Mouse (Mus musculus) layer of hippocampus, adult 9-11 months (tissue): ENCODE results near the gene Ubn2.
"Not testable (repeated sequence)": the region's sequence is repeated elsewhere in the genome, so short reads cannot be mapped to it uniquely, and the experiment has no call there.

Experiments
- DNase-seq: peaks from one replicate; pipeline ENCODE4 v3.0.0; 2022

Ubn2 gene

DNA sequence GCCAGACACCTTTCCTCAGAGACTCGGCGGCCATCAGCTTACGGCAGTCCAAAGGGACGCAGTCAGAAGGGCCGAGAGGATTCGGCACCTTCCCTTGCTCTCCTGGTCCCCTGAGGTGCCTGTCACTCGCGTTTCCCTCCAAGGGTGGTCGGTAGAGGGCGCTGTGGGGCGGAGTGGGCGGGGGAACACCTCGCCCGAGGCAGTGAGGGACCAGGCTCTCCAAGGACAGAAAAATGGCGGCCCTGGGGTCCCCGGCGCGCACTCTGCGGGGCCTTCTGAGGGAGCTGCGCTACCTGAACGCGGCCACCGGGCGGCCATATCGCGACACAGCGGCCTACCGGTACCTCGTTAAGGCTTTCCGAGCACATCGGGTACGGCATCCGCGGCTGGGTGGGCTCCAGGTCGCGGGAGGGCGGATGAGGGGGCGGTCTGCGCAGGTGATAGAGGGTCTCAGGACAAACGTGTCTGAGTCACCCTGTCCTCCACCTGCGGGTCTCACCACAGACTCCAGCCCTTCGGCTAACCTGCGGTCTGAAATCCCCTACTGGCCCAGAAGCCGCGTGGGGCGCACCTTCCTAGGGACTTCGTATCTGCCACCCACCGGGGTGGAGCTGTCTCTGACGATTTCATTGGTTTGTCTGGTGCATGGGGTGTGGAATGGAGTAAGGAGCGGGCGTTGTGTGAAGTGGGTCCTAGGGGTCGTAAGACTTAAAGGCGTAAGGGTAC, 101.1 kb downstream of the Ubn2 start:
- peak; percentile 92 for DNase-seq

DNA sequence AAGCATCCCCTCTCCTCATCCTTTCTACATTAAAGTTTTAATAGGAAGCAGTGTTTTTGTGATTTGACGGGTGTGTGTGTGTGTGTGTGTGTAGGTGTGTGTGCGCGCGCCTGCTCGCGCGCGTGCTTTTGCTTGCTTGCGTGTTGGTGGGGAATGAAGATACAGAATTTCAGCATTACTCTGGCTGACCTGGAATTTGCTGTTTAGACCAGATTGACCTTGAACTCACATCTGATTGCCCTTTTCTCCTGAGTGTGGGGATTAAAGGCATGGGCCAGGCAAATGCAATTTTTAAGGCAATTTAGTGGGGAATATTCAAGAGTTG, 101.6 kb downstream of the Ubn2 start:
- DNase-seq, result no peak

DNA sequence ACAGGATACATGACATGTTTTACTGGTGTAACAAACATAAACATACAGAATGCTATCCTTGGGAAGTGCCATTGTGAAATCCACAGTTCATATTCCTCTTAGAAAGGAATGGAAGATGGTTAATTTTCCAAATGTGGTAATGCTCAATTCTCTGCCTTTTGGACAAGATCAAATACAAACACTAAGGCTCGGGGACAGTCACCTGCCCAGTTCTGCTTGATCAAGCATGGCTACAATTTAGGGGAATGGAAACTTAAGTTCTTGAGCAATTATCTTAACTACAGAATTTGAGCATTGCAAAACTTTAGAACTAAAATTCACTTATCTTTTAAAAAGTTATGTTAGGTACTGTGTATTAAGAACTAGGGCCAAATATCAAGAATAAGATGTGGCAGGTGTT, 102.0 kb downstream of the Ubn2 start:
- DNase-seq, result no peak

DNA sequence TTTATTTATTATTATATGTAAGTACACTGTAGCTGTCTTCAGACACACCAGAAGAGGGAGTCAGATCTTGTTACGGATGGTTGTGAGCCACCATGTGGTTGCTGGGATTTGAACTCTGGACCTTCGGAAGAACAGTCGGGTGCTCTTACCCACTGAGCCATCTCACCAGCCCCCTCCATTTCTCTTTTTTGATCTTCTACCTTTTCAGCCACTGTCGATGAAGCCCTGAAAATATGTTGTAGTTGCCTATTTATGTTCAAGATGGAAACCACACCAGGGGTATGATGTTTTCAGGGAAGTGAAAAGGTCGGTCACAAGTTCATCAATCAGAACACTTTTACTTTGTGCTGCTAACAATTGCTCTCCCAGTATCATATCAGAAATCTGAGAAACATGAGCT, 110.4 kb downstream of the Ubn2 start:
- DNase-seq, result not testable (repeated sequence)

DNA sequence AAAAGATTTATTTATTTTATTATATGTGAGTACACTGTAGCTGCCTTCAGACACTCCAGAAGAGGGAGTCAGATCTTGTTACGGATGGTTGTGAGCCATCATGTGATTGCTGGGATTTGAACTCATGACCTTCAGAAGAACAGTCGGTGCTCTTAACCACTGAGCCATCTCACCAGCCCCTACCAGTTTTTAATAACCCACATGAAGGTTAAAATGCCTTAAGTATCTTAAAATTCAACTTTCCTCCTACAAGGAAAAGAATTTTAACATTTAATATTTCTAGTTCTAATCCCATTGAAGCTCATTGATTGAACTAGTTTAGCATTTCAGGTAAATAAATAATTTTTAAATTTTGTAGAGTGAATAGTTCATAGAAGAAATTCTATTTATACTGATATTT, 113.3 kb downstream of the Ubn2 start:
- DNase-seq, result not testable (repeated sequence)

DNA sequence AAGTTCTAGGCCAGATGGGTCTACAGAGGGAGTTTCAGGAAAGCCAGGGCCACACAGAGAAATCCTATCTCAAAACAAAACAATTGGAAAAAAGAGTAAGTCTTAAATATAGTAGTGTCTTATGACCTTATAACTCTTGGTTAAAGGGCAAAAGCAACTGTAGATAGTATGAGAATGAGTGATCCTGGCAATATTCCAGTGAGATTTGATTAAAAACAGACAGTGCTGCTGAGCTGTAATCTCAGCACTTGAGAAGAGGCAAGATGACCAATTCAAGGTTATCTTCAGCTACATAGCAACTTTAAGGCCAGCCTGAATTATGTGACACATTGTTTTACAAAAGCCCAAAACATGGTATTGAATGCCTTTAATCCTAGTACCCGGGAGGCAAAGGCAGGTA, 114.0 kb downstream of the Ubn2 start:
- DNase-seq, result no peak

DNA sequence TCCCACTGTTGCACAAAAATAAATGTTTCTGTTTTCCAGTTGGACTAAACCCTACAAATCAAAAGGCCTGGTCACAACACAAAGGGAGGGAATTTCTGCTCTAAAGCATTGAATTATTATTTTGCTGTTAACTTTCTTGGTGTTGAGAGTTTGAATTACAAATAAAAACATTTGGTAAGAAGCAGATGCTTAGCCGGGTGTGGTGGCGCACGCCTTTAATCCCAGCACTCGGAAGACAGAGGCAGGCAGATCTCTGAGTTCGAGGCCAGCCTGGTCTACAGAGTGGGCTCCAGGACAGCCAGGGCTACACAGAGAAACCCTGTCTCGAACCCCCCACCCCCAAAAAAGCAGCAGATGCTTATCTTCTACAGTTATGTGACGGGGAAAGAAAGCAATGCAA, 114.8 kb downstream of the Ubn2 start:
- not testable (repeated sequence) for DNase-seq

DNA sequence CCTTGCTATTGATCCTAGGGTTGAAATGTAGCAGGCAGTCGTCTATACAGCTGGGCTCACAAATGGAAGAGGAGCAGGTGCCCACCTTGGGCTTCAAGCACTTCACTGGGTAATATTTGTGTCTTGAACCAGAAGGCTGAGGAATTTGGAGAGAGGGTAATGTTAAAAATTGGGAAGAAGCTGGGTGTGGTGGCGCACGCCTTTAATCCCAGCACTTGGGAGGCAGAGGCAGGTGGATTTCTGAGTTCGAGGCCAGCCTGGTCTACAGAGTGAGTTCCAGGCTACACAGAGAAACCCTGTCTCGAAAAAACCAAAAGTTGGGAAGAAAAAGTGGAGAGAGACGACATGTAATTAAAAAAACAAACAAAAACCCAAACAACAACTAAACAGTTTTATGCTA, 116.1 kb downstream of the Ubn2 start:
- DNase-seq, result not testable (repeated sequence)

DNA sequence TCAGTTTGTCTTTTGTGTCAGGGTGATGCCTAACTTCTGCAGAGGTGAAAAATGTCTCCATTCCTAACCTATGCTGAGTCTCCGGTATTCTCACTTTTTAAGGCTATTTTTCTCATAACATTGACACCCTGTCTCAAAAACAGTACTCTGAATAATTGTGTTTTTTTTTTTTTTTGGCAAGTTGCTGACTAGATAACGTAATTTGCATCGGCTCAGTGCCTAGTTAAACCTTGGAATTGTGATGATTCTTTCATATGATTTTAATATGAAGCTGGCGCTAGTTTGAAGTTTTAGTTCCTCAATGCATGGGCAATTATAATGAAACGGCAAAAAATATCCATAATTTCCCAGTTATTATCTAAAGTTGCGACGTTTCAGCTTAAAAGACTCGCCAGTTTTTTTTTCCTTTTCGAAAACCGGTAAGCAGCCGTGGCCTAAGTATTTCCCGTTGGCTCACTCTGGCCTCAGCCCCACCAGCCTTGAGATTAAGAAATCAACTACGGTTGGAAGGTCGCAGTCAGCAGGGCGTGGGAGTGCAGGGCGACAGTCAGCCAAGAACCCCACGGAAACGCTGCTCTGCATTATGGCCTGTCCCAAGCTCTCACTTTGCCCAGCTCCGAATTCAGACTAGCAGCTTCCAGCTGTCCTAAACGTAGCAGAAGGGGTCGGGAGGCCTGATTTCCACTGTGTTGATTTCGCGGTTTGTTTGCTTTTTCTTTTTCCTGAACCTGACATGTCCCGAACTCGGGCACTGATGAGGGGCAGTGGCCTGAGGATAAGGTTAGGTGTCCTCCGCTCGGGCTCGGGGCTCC, 116.7 kb downstream of the Ubn2 start:
- peak; percentile 76 for DNase-seq

DNA sequence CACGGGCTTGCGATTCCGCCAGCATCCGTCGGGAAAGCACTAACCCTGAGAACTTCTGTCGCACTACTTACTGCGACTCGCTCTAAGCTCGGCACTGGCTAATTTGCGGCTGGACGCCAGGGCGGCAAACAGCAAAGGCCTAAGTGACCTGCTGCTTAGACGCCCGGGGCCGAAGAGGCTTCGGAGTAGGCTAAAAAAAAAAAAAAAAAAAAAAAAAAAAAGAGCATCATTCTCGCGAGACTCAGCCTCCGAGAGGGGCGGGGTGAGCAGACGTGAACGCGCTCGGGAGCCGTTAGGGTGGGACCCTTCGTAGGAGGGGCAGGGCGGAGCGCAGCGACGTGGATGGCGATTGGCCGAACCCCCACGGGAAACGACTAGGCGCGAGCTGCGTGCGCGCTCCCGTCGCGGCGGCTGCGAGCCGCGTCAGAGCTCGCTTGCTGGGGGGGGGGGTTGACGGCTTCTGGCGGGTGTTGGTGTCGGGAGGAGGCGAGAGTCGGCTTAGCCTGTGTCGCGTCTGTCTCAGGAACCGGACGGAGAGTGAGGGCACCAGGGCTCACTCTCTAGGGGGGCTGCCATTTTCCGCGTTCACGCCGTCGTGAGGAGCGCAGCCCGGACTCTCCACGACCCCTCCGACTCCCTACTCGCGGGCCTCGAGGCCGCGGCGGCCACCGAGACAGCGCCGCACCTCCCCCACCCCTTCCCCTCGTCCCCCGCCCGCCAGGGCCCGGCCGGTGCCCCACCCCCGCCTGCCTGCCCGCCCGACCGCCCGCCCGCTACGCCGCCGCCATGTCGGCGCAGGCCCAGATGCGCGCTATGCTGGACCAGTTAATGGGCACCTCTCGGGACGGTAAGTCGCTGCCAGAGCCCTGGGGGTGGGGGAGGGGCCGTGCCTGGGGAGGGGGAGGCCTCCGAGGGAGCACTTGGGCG, 117.6 kb downstream of the Ubn2 start, which contains the start of gene Luc7l2:
Gene Luc7l2 (plus strand): TSS at position 273 of the 927 bp plus-strand sequence.
- DNase-seq, result peak; percentile 98

DNA sequence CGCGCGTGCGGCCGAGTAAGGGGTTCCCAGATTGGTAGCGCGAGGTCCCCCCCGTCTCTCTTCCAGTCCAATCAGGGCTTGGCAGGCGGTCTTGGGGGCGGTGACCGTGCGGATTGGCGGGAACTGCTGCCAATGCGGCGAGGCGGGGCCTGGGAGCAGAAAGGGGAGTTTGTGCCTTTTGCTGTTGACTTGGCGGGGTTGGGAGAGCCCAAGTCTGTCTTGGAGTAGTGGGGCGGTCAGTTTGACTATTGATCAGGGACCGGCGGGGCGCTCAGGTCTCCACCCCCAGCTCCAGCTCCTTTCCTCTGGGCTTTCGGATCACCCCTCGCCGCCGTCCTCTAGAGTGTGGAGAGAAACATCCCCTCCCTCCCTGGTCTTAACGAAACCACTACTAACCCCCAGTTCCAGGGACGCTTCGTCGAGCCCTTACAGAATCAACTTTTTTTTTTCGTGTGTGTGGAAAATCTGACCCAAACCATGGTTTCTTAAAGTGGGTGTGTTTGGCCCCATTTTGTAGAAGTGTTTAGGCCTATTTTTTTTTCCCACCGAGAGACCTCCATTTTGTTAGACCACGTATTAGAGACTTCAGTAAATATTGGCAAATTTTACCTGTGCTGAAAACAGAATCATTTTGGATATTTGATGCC, 118.4 kb downstream of the Ubn2 start:
- peak; percentile 98 for DNase-seq

DNA sequence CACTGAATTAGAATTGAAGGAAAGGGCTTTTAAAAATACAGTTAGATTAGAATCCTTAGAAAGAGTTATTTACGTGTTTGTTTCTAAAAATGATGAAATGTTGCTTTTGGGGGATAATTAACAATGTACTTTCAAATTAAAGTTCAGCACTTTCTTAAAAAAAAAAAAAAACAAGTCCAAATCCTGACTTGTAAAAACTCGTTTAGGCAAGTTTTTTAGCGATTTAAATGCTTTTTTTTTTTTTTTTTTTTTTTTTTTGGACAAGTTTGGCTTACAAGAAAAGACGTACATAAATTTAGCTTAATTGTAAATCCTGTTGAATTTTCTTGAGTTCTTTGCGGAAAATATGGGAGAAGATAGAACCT, 118.9 kb downstream of the Ubn2 start:
- no peak for DNase-seq
